Mouse (Mus musculus): ENCODE data around the gene Erc2. TPM values are rescaled to one million over a fixed set of nuclear protein-coding genes. Genes with fewer than 3 reads are reported as not detected.

The Erc2 gene
- polyA plus RNA-seq, 1 experiment = 0.10 TPM

- no peaks in the 10 kb centered on the region for H3K27me3 ChIP-seq (replicated peaks)
- peaks cover 19% of the 10 kb centered on the region; the same call in 1 of the 2 replicates for H3K9me3 ChIP-seq
- H3K4me3 ChIP-seq (replicated peaks) = no peak overlapping the region
- no peaks in the 10 kb centered on the region for H3K4me1 ChIP-seq
- TF ChIP-seq GATA1 (IDR thresholded peaks at IDR 0.05; ENCODE audit: borderline replicate concordance, low read length) (no peak), FLI1 (IDR thresholded peaks at IDR 0.05; ENCODE audit: low read length) (no peak)
- no peaks in the 10 kb centered on the region for H3K36me3 ChIP-seq (replicated peaks; ENCODE audit: low read length)
Observed at GRCm38 (mm10) chr14:28375642-28376091, 753.4 kb downstream of the Erc2 start.

DNA sequence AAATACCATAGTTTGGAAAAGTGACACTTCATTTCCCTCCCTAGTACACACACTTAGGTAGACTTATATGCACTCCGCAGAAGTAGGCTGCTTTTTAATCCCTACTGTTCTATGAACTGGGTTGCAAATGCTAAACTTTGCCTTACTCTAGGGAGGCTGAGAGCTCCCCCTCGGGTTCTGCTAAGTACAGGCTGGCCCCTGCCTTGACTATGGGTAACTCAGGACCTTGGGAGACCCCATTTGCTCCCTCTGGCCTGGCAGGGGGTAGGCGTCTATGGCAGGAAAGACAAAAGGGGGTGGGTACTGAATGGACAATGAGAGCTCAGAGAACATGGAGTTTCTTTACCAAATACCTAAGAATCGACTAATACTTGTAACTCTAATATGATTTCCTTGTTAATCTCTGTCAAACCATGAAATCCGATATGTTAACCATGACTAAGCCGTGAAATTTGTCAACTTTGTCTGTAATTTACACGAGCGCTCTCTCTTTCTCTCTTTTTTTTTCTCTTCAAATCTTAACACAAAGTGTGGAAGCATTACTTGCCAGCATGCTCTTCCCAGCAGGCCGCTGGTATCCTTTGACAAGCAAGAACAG lies 754.1 kb downstream of the Erc2 start:
- Histone ChIP-seq H3K36me3 (replicated peaks; ENCODE audit: low read length) (no peaks in the 10 kb centered on the region), H3K9me3 (peaks cover 23% of the 10 kb centered on the region; the same call in 1 of the 2 replicates), H3K4me1 (no peaks in the 10 kb centered on the region), H3K4me3 (replicated peaks) (no peak overlapping the region), H3K27me3 (replicated peaks) (no peaks in the 10 kb centered on the region)
- TF ChIP-seq GATA1 (IDR thresholded peaks at IDR 0.05; ENCODE audit: borderline replicate concordance, low read length) (no peak), FLI1 (IDR thresholded peaks at IDR 0.05; ENCODE audit: low read length) (no peak)

GRCm38 (mm10) chr14:28377519-28377918 lies 755.3 kb downstream of the Erc2 start:
- Histone ChIP-seq H3K9me3 (peaks cover 22% of the 10 kb centered on the region; the same call in 1 of the 2 replicates), H3K4me3 (replicated peaks) (no peak overlapping the region), H3K36me3 (replicated peaks; ENCODE audit: low read length) (no peaks in the 10 kb centered on the region), H3K27me3 (replicated peaks) (no peaks in the 10 kb centered on the region), H3K4me1 (no peaks in the 10 kb centered on the region)
- TF ChIP-seq GATA1 (IDR thresholded peaks at IDR 0.05; ENCODE audit: borderline replicate concordance, low read length) (no peak), FLI1 (IDR thresholded peaks at IDR 0.05; ENCODE audit: low read length) (no peak)

GRCm38 (mm10) chr14:28380129-28380528 lies 757.9 kb downstream of the Erc2 start:
- TF ChIP-seq GATA1 (IDR thresholded peaks at IDR 0.05; ENCODE audit: borderline replicate concordance, low read length) = no peak
- no peak for TF ChIP-seq FLI1 (IDR thresholded peaks at IDR 0.05; ENCODE audit: low read length)
- no peaks in the 10 kb centered on the region for H3K4me1 ChIP-seq
- peaks cover 19% of the 10 kb centered on the region; the same call in 1 of the 2 replicates for H3K9me3 ChIP-seq
- H3K4me3 ChIP-seq (replicated peaks) = no peak overlapping the region
- no peaks in the 10 kb centered on the region for H3K36me3 ChIP-seq (replicated peaks; ENCODE audit: low read length)
- no peaks in the 10 kb centered on the region for H3K27me3 ChIP-seq (replicated peaks)

DNA sequence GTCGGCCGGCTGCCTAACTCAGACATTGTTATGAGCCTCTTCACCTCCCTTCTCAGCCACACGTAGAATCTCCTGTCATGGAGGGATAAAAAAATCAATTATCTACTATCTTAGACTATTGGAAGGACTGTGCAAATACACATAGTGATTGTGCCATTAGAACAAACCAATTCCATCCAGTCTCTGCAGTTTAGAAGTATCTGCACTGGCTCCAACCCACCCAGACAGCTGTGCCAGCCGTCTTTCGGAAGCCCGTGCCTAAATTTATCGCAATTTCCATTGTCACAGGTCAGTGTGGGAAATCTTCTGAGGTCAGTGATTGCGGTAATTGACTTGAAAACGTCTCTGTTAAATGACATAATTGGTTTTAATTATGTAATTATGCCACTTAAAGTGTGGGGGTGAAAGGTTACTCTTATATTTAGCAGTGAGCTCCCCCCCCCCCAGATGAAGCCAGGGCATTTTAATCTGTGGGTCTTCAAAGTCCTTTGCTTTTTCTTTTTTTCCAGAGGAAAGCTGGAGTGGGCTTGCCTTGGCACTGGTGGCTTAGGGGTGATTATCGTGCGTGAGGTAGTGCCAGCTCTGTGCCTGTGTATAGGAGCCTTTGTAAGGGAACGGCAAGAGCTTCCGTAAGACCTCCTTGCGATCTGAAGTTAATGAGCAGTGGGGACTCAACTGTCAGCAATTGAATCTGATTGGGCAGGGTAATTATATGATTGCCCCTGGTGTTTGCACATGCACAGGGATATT lies 759.7 kb downstream of the Erc2 start:
- peaks cover 12% of the 10 kb centered on the region; the same call in 1 of the 2 replicates for H3K9me3 ChIP-seq
- H3K27me3 ChIP-seq (replicated peaks) = no peaks in the 10 kb centered on the region
- no peaks in the 10 kb centered on the region for H3K4me1 ChIP-seq
- TF ChIP-seq FLI1 (IDR thresholded peaks at IDR 0.05; ENCODE audit: low read length) (no peak), GATA1 (IDR thresholded peaks at IDR 0.05; ENCODE audit: borderline replicate concordance, low read length) (no peak)
- H3K4me3 ChIP-seq (replicated peaks) = no peak overlapping the region
- H3K36me3 ChIP-seq (replicated peaks; ENCODE audit: low read length) = no peaks in the 10 kb centered on the region

DNA sequence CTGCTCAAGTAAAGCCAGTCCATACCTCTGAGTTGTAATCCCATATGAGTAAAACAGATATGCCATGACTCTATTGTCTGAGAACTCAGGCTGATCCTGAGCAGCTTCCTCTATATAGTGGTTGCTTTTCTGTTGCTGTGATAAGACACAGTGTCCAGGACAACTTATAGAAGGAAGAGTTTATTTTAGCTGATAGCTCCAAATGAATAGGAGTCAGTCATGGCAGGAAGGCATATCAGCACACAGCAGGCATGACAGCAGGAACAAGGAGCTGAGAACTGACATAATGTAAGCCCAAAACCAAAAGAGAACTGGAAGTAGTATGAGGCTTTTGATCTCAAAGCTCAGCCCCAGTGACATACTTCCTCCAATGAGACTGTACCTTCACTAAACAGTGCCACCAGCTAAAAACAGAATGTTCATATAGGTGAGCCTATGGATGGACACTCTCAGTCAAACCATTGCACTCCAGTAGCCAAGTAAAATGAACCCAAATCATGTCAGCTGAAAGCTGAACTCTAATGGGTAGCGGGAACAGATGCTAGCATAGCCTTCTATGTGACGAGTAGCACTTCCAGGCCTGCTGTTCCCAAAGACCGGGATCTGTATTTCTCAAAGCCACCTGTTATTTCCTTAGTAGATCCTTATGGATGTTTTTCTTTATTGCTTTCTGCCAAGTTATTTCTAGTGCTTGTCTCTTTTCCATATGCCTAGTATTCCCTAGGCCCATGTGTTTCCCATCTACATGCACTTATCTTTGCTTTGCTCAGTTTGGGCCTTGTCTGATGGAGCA lies 764.8 kb downstream of the Erc2 start:
- H3K4me3 ChIP-seq (replicated peaks) = no peak overlapping the region
- H3K27me3 ChIP-seq (replicated peaks) = no peaks in the 10 kb centered on the region
- H3K36me3 ChIP-seq (replicated peaks; ENCODE audit: low read length) = no peaks in the 10 kb centered on the region
- H3K9me3 ChIP-seq = no peaks in the 10 kb centered on the region
- no peak for TF ChIP-seq GATA1 (IDR thresholded peaks at IDR 0.05; ENCODE audit: borderline replicate concordance, low read length)
- no peak for TF ChIP-seq FLI1 (IDR thresholded peaks at IDR 0.05; ENCODE audit: low read length)
- no peaks in the 10 kb centered on the region for H3K4me1 ChIP-seq

- no peaks in the 10 kb centered on the region for H3K4me1 ChIP-seq
- H3K9me3 ChIP-seq = no peaks in the 10 kb centered on the region; the same call in 1 of the 2 replicates
- no peaks in the 10 kb centered on the region for H3K36me3 ChIP-seq (replicated peaks; ENCODE audit: low read length)
- TF ChIP-seq GATA1 (IDR thresholded peaks at IDR 0.05; ENCODE audit: borderline replicate concordance, low read length) = no peak
- no peak for TF ChIP-seq FLI1 (IDR thresholded peaks at IDR 0.05; ENCODE audit: low read length)
- no peaks in the 10 kb centered on the region for H3K27me3 ChIP-seq (replicated peaks)
- H3K4me3 ChIP-seq (replicated peaks) = no peak overlapping the region
Observed at GRCm38 (mm10) chr14:28398915-28399314, 776.7 kb downstream of the Erc2 start.

GRCm38 (mm10) chr14:28399897-28400296 lies 777.7 kb downstream of the Erc2 start:
- H3K9me3 ChIP-seq = no peaks in the 10 kb centered on the region; the same call in 1 of the 2 replicates
- no peak overlapping the region for H3K4me3 ChIP-seq (replicated peaks)
- H3K27me3 ChIP-seq (replicated peaks) = no peaks in the 10 kb centered on the region
- no peaks in the 10 kb centered on the region for H3K4me1 ChIP-seq
- no peaks in the 10 kb centered on the region for H3K36me3 ChIP-seq (replicated peaks; ENCODE audit: low read length)
- no peak for TF ChIP-seq FLI1 (IDR thresholded peaks at IDR 0.05; ENCODE audit: low read length)
- no peak for TF ChIP-seq GATA1 (IDR thresholded peaks at IDR 0.05; ENCODE audit: borderline replicate concordance, low read length)

- no peaks in the 10 kb centered on the region for H3K27me3 ChIP-seq (replicated peaks)
- no peaks in the 10 kb centered on the region for H3K9me3 ChIP-seq
- no peaks in the 10 kb centered on the region for H3K36me3 ChIP-seq (replicated peaks; ENCODE audit: low read length)
- H3K4me1 ChIP-seq = no peaks in the 10 kb centered on the region
- TF ChIP-seq GATA1 (IDR thresholded peaks at IDR 0.05; ENCODE audit: borderline replicate concordance, low read length) = no peak
- no peak for TF ChIP-seq FLI1 (IDR thresholded peaks at IDR 0.05; ENCODE audit: low read length)
- no peak overlapping the region for H3K4me3 ChIP-seq (replicated peaks)
Observed at GRCm38 (mm10) chr14:28405277-28405840, 783.1 kb downstream of the Erc2 start.
